Mouse (Mus musculus): ENCODE data around the gene Rab1b. TPM values are rescaled to one million over a fixed set of nuclear protein-coding genes. Genes with fewer than 3 reads are reported as not detected.

Rab1b gene
- polyA plus RNA-seq, 1 experiment = 123 TPM

DNA sequence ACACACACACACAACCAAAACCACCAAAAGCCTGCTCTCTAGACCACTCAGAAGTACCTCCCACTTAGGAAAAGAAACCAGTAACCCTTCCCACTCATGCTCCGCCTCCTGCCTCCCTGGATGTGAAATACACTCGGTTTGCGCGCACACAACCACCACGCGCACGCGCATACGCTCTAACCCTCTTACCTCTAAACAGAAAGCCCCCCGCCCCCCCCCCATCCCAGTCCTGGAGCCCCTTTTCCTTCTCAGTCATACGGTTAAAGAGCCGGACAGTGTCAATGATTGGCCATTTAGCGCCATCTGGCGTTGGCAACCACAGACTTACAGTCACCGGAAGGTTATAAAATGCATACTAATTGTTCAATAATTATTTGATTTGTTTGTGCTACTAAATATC lies 33.8 kb downstream of the Rab1b start:
- peak; percentile 45; the same call in 1 of the 2 replicates for TF ChIP-seq CTCF (IDR thresholded peaks at IDR 0.05; ENCODE audit: borderline replicate concordance, insufficient read depth, low read length)
- no peak; the same call in 1 of the 2 replicates for TF ChIP-seq POLR2A (IDR thresholded peaks at IDR 0.05; ENCODE audit: low read depth, low read length)
- Histone ChIP-seq H3K4me1 (ENCODE audit: control insufficient read depth, insufficient read depth, low read length) (no peaks in the 10 kb centered on the region; the same call in 1 of the 2 replicates), H3K27ac (ENCODE audit: insufficient read depth, low read length) (peak overlapping the region; percentile 98), H3K4me3 (ENCODE audit: insufficient read depth, low read length) (peak overlapping the region; percentile 46)

DNA sequence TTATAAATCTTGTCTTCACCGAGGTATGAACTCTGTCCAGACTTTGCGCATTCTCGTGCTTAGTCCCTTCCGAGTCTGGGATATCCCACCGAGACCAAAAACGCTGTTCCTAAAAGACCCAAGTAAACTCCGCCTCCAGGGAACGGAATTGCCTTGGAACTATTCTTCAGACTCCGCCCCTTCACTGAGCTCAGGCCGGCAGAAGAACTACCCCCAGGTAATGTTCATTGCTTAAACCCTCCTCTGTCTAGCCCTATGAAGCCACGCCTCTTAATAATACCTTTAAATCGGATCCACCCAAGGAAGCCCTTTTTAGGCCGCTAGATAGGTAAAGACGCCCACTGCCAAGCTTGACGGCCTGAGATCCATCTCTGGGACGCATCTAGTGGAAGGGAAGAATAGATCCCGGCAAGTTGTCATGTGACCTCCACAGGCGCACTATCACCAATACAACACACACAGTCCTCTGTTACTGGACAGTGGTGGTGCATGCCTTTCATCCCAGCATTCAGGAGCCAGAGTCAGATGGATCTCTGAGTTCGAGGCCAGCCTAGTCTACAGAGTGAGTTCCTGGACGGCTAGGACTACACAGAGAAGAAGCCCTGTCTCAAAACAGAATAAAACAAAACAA lies 34.4 kb downstream of the Rab1b start:
- no peaks in the 10 kb centered on the region; the same call in 1 of the 2 replicates for H3K4me1 ChIP-seq (ENCODE audit: control insufficient read depth, insufficient read depth, low read length)
- H3K27ac ChIP-seq (ENCODE audit: insufficient read depth, low read length) = peak overlapping the region; percentile 98
- H3K4me3 ChIP-seq (ENCODE audit: insufficient read depth, low read length) = peak overlapping the region; percentile 46
- TF ChIP-seq CTCF (IDR thresholded peaks at IDR 0.05; ENCODE audit: borderline replicate concordance, insufficient read depth, low read length) = no peak
- TF ChIP-seq POLR2A (IDR thresholded peaks at IDR 0.05; ENCODE audit: low read depth, low read length) = 0 out of 2 replicates have a peak, but pooled peaks have one; percentile 48

DNA sequence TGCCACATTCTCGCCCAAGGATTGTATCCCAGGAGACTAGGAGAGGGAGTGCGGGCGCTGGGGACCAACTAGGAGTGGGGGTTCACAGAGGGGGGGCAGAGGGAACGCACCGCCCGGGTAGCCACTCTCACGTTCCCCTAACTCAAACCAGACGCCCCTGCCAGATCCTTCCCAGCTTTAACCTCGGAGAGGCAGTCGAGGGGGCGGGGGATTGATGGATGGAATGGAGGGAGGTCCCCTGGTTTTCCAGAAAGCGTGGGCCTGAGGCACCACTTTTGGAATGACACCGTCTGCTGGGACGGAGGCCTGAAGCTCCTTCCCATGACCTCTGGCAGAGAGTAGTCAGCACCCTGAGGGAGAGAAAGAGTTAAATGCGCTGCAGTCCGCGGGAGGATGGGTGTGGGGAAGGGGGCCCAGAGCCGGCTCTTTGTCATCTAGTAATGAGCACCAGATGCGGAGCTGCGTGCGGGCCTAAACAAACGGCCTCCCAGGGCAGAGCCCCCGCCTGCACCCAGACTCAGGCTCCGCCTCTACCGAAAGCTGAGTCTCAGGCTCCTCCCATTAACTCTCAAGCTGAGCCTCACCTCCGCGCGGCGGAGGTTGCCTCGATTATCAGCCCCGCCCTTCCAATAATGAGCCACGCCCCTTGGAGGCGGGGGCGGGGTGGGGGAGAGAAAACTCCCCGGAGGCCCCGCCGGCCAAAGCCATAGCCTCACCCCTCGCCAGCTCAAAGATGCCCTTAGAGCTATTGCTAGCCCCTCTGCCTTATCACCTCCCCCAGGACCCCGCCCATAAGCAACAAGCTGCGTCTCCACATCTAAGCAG lies 35.1 kb downstream of the Rab1b start:
- peaks cover 7% of the 10 kb centered on the region for H3K4me1 ChIP-seq (ENCODE audit: control insufficient read depth, insufficient read depth, low read length)
- H3K4me3 ChIP-seq (ENCODE audit: insufficient read depth, low read length) = peak overlapping the region; percentile 46
- peak; percentile 69 for TF ChIP-seq POLR2A (IDR thresholded peaks at IDR 0.05; ENCODE audit: low read depth, low read length)
- no peak for TF ChIP-seq CTCF (IDR thresholded peaks at IDR 0.05; ENCODE audit: borderline replicate concordance, insufficient read depth, low read length)
- H3K27ac ChIP-seq (ENCODE audit: insufficient read depth, low read length) = peak overlapping the region; percentile 98

DNA sequence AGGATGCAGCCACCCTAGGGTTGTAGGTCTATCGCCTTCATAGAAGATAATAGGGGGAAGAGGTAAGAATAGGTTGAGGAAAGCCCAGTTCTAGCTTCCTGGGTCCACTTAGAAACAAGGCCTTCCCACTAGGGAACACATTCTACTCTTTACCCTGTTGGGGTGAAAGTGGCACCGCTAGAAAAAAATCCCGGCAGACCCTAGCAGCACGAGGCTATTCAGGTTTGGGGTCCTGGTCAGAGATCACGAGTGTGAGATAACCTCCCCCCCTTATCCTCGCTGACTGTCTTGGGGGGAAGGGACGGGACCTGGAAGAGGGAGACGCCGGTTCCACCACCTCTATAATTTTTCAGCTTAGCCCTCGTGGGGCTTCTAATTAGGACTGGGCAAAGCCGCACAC lies 35.8 kb downstream of the Rab1b start:
- H3K27ac ChIP-seq (ENCODE audit: insufficient read depth, low read length) = peak overlapping the region; percentile 75
- peak overlapping the region; percentile 29 for H3K4me3 ChIP-seq (ENCODE audit: insufficient read depth, low read length)
- TF ChIP-seq CTCF (IDR thresholded peaks at IDR 0.05; ENCODE audit: borderline replicate concordance, insufficient read depth, low read length) (no peak), POLR2A (IDR thresholded peaks at IDR 0.05; ENCODE audit: low read depth, low read length) (peak; percentile 49; the same call in 1 of the 2 replicates)
- peaks cover 7% of the 10 kb centered on the region for H3K4me1 ChIP-seq (ENCODE audit: control insufficient read depth, insufficient read depth, low read length)

DNA sequence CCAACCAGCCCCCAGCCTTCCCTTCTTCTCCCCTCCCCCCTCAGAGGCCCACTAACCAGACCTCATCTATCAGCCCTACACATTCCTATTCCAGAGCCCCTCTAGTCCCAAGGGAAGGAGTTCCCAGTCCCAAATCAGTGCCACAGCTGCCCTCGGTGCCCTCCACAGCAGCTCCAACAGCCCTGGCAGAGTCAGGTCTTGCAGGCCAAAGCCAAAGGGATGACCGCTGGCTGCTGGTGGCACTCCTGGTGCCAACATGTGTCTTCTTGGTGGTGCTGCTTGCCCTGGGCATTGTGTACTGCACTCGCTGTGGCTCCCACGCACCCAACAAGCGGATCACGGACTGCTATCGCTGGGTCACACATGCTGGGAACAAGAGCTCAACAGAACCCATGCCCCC lies 36.9 kb downstream of the Rab1b start:
- peak overlapping the region; percentile 75 for H3K27ac ChIP-seq (ENCODE audit: insufficient read depth, low read length)
- peak overlapping the region; percentile 29; the same call in 1 of the 2 replicates for H3K4me3 ChIP-seq (ENCODE audit: insufficient read depth, low read length)
- peaks cover 13% of the 10 kb centered on the region for H3K4me1 ChIP-seq (ENCODE audit: control insufficient read depth, insufficient read depth, low read length)
- no peak for TF ChIP-seq CTCF (IDR thresholded peaks at IDR 0.05; ENCODE audit: borderline replicate concordance, insufficient read depth, low read length)
- TF ChIP-seq POLR2A (IDR thresholded peaks at IDR 0.05; ENCODE audit: low read depth, low read length) = peak; percentile 64

DNA sequence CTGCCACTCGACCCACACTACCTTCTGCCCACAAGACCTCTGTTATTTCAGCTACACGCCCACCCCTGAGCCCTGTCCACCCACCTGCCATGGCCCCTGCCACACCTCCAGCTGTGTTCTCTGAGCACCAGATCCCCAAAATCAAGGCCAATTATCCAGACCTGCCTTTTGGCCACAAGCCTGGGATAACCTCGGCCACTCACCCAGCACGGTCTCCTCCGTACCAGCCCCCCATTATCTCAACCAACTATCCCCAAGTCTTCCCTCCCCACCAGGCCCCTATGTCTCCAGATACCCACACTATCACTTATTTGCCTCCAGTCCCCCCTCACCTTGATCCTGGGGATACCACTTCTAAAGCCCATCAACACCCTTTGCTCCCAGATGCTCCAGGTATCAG lies 37.4 kb downstream of the Rab1b start:
- TF ChIP-seq CTCF (IDR thresholded peaks at IDR 0.05; ENCODE audit: borderline replicate concordance, insufficient read depth, low read length) = no peak
- TF ChIP-seq POLR2A (IDR thresholded peaks at IDR 0.05; ENCODE audit: low read depth, low read length) = no peak
- peak overlapping the region; percentile 41 for H3K4me3 ChIP-seq (ENCODE audit: insufficient read depth, low read length)
- peaks cover 18% of the 10 kb centered on the region for H3K4me1 ChIP-seq (ENCODE audit: control insufficient read depth, insufficient read depth, low read length)
- no peak overlapping the region for H3K27ac ChIP-seq (ENCODE audit: insufficient read depth, low read length)

DNA sequence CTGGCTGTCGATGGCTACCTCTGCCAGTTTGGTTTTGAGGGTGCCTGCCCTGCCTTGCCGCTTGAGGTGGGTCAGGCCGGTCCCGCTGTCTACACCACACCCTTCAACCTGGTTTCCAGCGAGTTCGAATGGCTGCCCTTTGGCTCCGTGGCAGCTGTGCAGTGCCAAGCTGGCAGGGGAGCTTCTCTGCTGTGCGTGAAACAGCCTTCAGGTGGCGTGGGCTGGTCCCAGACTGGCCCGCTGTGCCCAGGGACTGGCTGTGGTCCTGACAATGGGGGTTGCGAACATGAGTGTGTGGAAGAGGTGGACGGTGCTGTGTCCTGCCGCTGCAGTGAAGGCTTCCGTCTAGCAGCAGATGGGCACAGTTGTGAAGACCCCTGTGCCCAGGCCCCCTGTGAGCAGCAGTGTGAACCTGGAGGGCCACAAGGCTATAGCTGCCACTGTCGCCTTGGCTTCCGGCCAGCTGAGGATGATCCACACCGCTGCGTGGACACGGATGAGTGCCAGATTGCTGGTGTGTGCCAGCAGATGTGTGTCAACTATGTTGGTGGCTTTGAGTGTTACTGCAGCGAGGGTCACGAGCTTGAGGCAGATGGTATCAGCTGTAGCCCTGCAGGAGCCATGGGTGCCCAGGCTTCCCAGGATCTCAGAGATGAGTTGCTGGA lies 38.2 kb downstream of the Rab1b start:
- Histone ChIP-seq H3K4me1 (ENCODE audit: control insufficient read depth, insufficient read depth, low read length) (peaks cover 19% of the 10 kb centered on the region), H3K4me3 (ENCODE audit: insufficient read depth, low read length) (peak overlapping the region; percentile 41), H3K27ac (ENCODE audit: insufficient read depth, low read length) (peak overlapping the region; percentile 66)
- TF ChIP-seq POLR2A (IDR thresholded peaks at IDR 0.05; ENCODE audit: low read depth, low read length) (peak; percentile 51), CTCF (IDR thresholded peaks at IDR 0.05; ENCODE audit: borderline replicate concordance, insufficient read depth, low read length) (no peak)

DNA sequence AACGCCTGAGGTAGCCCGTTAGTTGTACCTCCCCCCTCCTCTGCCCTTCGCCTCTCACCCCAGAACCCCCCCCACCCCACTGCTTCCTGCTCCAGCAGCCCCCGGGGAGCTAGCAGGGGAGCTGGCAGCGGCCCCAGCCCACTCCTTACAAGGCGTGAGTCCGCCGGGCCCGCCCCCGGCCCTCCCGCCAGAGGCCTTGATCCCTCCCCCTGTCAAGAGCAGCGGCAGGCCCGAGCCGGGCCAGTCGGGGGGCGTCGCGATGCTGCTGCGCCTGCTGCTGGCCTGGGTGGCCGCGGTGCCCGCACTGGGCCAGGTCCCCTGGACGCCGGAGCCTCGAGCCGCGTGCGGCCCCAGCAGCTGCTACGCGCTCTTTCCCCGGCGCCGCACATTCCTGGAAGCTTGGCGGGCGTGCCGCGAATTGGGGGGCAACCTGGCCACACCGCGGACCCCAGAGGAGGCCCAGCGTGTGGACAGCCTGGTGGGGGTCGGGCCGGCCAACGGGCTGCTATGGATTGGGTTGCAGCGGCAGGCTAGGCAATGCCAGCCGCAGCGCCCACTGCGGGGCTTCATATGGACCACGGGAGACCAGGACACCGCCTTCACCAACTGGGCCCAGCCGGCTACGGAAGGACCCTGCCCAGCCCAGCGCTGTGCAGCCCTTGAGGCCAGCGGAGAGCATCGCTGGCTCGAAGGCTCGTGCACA lies 38.9 kb downstream of the Rab1b start, which contains the start of gene Cd248:
Cd248 (plus strand) TSS at position 212 of the 703 bp plus-strand sequence.
- H3K4me1 ChIP-seq (ENCODE audit: control insufficient read depth, insufficient read depth, low read length) = peaks cover 19% of the 10 kb centered on the region
- TF ChIP-seq POLR2A (IDR thresholded peaks at IDR 0.05; ENCODE audit: low read depth, low read length) (peak; percentile 96), CTCF (IDR thresholded peaks at IDR 0.05; ENCODE audit: borderline replicate concordance, insufficient read depth, low read length) (no peak)

More for the DNA sequence above, 38.9 kb downstream of the Rab1b start, which contains the start of gene Cd248:
- peak within 1 kb of the TSS; percentile 92 for H3K27ac ChIP-seq (ENCODE audit: insufficient read depth, low read length)
- peak within 1 kb of the TSS; percentile 41 for H3K4me3 ChIP-seq (ENCODE audit: insufficient read depth, low read length)
